Mouse (Mus musculus) forebrain, postnatal 0 days (tissue): ENCODE results near the gene Gsg1. TPM values are rescaled to one million over a fixed set of nuclear protein-coding genes. Genes with fewer than 3 reads are reported as not detected.
A peak's percentile ranks its signal among the peaks of the same experiment; 100 is the strongest.

Experiments
- ATAC-seq: fragments of 200-750 bp; cut with Nextera tagmentation; 2 replicates; pipeline ENCODE4 v1.8.0; 2017; ENCODE audit warnings: mild to moderate bottlenecking, moderate library complexity
- DNase-seq: peaks from one replicate; pipeline ENCODE4 v3.0.0-alpha.2; 2015
- H3K27ac ChIP-seq: fragments of 300-500 bp; sonication (generic); 2 replicates; pipeline ENCODE4 v1.5.1; 2014; ENCODE audit warnings: low read depth, mild to moderate bottlenecking, antibody characterized with exemption, low read length, moderate library complexity, mixed read lengths
- H3K27me3 ChIP-seq: fragments of 300-500 bp; sonication (generic); 2 replicates; pipeline ENCODE4 v1.6.1; 2014; ENCODE audit warnings: mild to moderate bottlenecking, low read length, mixed read lengths; ENCODE audit not compliant: insufficient read depth
- H3K36me3 ChIP-seq: fragments of 300-500 bp; sonication (generic); 2 replicates; pipeline ENCODE4 v1.6.1; 2014; ENCODE audit warnings: mild to moderate bottlenecking, moderate library complexity; ENCODE audit not compliant: insufficient read depth
- H3K4me1 ChIP-seq: fragments of 300-500 bp; sonication (generic); 2 replicates; pipeline ENCODE4 v1.6.1; 2014; ENCODE audit warnings: antibody characterized with exemption; ENCODE audit not compliant: insufficient read depth
- H3K4me2 ChIP-seq: fragments of 300-500 bp; sonication (generic); 2 replicates; pipeline ENCODE4 v1.6.1; 2014; ENCODE audit warnings: low read depth, mild to moderate bottlenecking, moderate library complexity
- H3K4me3 ChIP-seq: fragments of 300-500 bp; sonication (generic); 2 replicates; pipeline ENCODE4 v1.5.1; 2014; ENCODE audit warnings: low read depth, low read length, mixed read lengths
- H3K9ac ChIP-seq: fragments of 300-500 bp; sonication (generic); 2 replicates; pipeline ENCODE4 v1.6.1; 2014; ENCODE audit warnings: mild to moderate bottlenecking
- H3K9me3 ChIP-seq: fragments of 300-500 bp; sonication (generic); 2 replicates; pipeline ENCODE4 v1.6.1; 2016; ENCODE audit warnings: low read length
- CTCF ChIP-seq: sonication (generic); IDR thresholded peaks from 2 replicates; pipeline ENCODE4 v1.5.1; 2016; ENCODE audit warnings: antibody characterized with exemption, control low read depth, low read depth
- WGBS: fragments of 180-500 bp; shearing (Covaris S2); extraction: QIAGEN DNeasy Blood & Tissue Kit; methylation state at CpG from one replicate; pipeline ENCODE4 v1.1.7; 2014; 5-methylcytosine and 5-hydroxymethylcytosine counted together
- polyA plus RNA-seq: library from polyadenylated mRNA; unstranded; fragments of >200 nt; fragmentation: Nextera tagmentation; extraction: Ambion mirVana; gene quantifications from 2 replicates; pipeline ENCODE4 v1.2.1, GENCODE M21; 2015
- total RNA-seq: library from RNA; depleted of rRNA; stranded (reverse); fragments of >200 nt; gene quantifications from 2 replicates; pipeline ENCODE4 v1.2.3, GENCODE M21; 2014

The Gsg1 gene
- total and polyA plus RNA-seq, 2 experiments from 2014 or later: 0.19 to 0.46 TPM

DNA sequence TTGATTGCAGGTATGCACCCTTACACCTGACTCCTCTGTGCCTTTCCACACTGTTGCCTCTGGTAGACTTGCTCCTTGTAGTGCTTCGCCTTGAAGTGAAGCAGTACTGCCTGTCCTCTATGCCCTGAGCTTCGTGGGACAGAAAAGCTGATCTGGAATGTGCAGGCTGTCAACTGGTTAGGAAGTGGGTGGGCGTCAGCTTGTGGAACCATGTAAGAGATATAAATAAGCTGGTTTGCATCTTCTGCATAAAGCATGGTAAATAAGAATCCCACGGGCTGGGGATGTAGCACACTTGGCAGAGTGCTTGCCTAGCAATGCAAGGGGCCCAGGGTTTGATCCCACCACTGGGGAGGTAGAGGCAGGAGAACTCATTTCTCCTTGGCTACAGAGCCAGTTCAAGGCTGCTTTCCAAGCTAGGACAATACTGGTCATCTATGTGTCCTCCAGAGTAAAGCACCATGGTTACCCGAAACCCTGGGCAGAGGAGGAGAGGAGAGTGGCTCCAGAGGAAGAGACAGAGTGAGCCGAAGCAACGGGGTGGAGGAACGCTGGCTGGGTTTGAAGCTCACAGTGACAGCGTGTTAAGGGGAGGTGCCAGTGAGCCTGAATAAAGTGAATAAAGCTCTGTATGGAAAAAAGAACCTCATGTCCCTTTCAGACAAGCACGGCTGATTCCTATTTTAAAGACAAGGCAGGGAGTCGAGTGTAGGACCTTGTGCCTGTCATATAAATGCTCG, 21.5 kb downstream of the Gsg1 start:
- no peaks in the 10 kb centered on the region for H3K27me3 ChIP-seq
- peaks cover 74% of the 10 kb centered on the region for H3K36me3 ChIP-seq
- H3K4me3 ChIP-seq: no peak overlapping the region
- no peaks in the 10 kb centered on the region for H3K9me3 ChIP-seq
- no peak overlapping the region for H3K4me2 ChIP-seq
- H3K9ac ChIP-seq: no peak overlapping the region
- ATAC-seq: peak; percentile 28; the same call in 1 of the 2 replicates
- WGBS: 70% methylated on average over 12 of the region's 12 CpGs
- no peaks in the 10 kb centered on the region for H3K4me1 ChIP-seq
- TF ChIP-seq CTCF: no peak
- no peak for DNase-seq
- no peak overlapping the region for H3K27ac ChIP-seq

DNA sequence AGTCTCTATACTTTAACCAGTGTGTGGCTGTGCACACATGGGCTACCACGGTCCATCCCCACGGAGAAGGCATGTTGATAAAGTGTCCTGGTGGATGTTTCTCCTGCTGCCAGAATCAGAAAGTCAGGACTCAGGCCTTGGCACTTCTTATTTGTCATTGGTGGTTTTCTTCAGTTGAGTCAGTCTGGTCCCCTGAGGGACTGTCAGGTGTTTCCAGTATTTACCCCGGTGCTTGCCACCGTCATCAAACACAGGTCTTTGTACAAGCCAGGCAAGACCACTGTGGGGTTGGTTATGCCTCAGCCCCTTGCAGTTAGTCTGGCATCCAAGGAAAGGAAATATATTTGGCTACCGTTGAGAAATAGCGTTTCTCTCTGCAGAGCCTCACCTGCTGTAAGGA, 23.6 kb downstream of the Gsg1 start:
- WGBS: 85% methylated on average over 6 of the region's 6 CpGs
- H3K36me3 ChIP-seq: peaks cover 71% of the 10 kb centered on the region
- DNase-seq: no peak
- no peaks in the 10 kb centered on the region for H3K27me3 ChIP-seq
- no peaks in the 10 kb centered on the region for H3K4me1 ChIP-seq
- no peak for ATAC-seq
- H3K27ac ChIP-seq: no peak overlapping the region
- H3K9me3 ChIP-seq: no peaks in the 10 kb centered on the region
- TF ChIP-seq CTCF: no peak
- H3K9ac ChIP-seq: no peak overlapping the region
- H3K4me2 ChIP-seq: no peak overlapping the region
- H3K4me3 ChIP-seq: no peak overlapping the region

DNA sequence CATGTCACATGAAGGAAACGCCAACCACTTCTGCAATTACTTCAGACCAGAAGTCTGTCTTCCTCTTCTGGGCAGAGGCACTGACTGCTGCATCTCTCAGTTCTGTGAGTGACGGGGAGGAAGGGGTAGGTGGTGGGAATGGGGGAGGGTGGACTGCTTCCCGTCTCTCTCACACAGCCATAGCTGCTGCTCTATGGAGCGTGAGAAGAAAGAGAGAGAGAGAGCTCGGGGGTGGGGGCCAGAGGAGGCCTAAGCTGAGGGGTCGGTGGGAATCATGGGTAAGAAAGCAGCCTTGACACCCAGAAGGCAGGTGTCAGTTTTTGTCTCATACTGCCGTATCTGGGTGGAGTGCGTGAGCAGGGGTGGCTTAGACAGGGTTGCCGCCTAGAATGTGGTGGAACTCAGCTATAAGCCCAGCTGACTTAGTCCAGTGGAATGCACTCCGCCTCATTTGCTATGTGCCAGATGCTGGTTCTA, 25.6 kb downstream of the Gsg1 start:
- H3K4me1 ChIP-seq: 0 out of 2 replicates have a peak, but pooled peaks cover 4% of the 10 kb centered on the region
- no peak for TF ChIP-seq CTCF
- ATAC-seq (no peak), DNase-seq (no peak)
- H3K27me3 ChIP-seq: no peaks in the 10 kb centered on the region
- H3K9me3 ChIP-seq: no peaks in the 10 kb centered on the region
- H3K27ac ChIP-seq: no peak overlapping the region
- whole genome bisulfite sequencing: 40% methylated on average over 10 of the region's 10 CpGs
- H3K4me3 ChIP-seq: no peak overlapping the region
- peaks cover 59% of the 10 kb centered on the region for H3K36me3 ChIP-seq
- no peak overlapping the region for H3K9ac ChIP-seq
- no peak overlapping the region for H3K4me2 ChIP-seq

DNA sequence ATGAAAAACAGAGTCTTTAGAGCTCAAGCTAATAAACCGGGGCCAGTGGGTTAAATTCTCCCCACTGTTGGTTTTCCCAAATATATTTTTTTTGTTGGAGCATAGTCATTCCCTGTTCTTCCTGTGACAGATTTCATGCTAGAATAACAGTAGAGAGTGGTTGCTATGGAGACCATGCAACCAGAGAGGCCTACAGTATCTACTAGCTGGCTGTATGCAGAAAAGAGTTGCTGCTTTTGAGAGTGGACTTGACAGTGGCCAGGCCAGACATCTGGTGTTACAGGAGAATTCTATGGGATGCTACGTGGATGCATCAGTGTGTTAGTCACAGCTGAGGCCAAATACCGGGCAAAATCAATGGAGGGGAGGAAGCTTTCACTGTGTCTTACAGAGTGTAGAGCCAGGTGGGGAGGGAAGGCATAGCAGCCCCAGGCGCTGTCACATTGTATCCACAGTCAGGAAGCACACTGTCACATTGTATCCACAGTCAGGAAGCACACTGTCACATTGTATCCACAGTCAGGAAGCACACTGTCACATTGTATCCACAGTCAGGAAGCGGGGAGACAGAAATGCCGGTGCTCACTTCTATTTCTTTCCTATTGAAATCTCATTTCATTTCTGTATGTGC, 30.2 kb downstream of the Gsg1 start:
- H3K9me3 ChIP-seq: no peaks in the 10 kb centered on the region
- no peaks in the 10 kb centered on the region for H3K27me3 ChIP-seq
- 58% methylated on average over 6 of the region's 6 CpGs for WGBS
- peak; percentile 79 for DNase-seq
- H3K36me3 ChIP-seq: peaks cover 48% of the 10 kb centered on the region
- no peak overlapping the region for H3K4me2 ChIP-seq
- no peak overlapping the region for H3K9ac ChIP-seq
- H3K4me3 ChIP-seq: no peak overlapping the region
- peak; percentile 95 for ATAC-seq
- 0 out of 2 replicates have a peak, but pooled peaks cover 4% of the 10 kb centered on the region for H3K4me1 ChIP-seq
- H3K27ac ChIP-seq: peak overlapping the region; percentile 77
- TF ChIP-seq CTCF: no peak

DNA sequence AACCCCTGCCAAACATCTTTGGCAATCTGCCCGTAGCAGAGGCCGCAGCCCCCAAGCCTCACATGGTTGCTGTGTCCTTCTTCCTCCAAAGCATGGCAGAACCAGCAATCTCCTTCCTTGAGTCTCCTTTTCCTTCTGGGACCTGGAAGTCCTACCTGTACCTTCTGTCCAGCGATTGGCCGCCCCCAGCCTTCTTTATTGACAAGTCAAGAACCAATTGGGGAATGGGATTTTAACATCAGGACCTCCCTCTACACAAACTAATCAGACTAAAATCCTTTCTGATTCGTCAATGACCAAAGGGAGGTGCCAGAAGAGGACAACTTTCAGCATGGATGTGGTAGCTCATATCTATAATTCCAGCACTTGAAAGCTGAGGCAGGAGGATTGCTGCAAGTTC, 34.2 kb downstream of the Gsg1 start:
- Histone ChIP-seq H3K9ac (no peak overlapping the region), H3K9me3 (no peaks in the 10 kb centered on the region), H3K27me3 (no peaks in the 10 kb centered on the region), H3K27ac (no peak overlapping the region), H3K4me2 (no peak overlapping the region), H3K4me3 (no peak overlapping the region), H3K36me3 (peaks cover 31% of the 10 kb centered on the region), H3K4me1 (0 out of 2 replicates have a peak, but pooled peaks cover 4% of the 10 kb centered on the region)
- no peak for DNase-seq
- TF ChIP-seq CTCF: no peak
- no peak for ATAC-seq
- WGBS: 88% methylated on average over 5 of the region's 5 CpGs

DNA sequence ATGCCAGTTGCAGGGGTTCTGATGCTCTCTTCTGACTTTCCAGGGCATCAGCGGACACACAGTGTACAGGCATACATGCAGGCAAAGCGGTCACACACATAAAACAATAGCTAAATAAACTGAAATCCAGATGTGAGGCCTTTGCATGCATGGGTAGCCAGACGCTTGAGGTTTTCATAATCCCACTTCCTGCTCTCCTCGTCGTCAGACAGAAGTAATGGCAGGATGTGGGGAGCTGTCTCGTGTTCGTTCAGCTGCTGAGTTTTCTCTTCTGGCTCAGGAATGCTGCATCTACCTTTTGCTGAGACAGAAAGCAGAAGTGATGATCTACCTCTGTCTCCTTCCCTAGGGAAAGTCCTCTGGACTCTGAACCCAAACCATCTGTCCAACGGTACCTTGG, 35.8 kb downstream of the Gsg1 start:
- no peak for TF ChIP-seq CTCF
- no peak for ATAC-seq
- Histone ChIP-seq H3K9me3 (no peaks in the 10 kb centered on the region), H3K4me3 (no peak overlapping the region), H3K4me2 (no peak overlapping the region), H3K4me1 (no peaks in the 10 kb centered on the region), H3K9ac (no peak overlapping the region), H3K27me3 (no peaks in the 10 kb centered on the region), H3K27ac (no peak overlapping the region), H3K36me3 (peaks cover 31% of the 10 kb centered on the region)
- WGBS: 81% methylated on average over 8 of the region's 8 CpGs
- DNase-seq: no peak

DNA sequence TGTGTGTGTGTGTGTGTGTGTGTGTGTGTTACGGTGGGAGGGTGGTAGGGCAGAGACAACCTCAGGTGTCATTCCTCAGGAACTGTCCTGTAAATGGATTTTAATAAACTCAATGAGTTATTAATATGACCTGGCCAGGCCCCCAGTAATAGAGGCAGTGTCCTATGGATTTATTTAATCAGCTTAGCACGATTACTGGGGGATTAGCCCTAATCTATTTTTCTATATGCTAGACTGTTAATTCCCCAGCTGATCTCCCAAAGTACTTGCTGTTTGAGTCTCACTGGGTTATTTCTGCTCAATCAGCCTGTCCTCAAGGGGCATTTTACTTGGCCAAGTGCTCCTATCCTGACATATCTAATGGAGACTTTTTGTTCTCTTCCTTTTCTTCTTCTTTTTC, 41.5 kb downstream of the Gsg1 start:
- no peak for TF ChIP-seq CTCF
- no peak for ATAC-seq
- Histone ChIP-seq H3K4me1 (no peaks in the 10 kb centered on the region), H3K9ac (no peak overlapping the region), H3K36me3 (peaks cover 26% of the 10 kb centered on the region), H3K4me2 (no peak overlapping the region), H3K9me3 (no peaks in the 10 kb centered on the region), H3K4me3 (no peak overlapping the region), H3K27ac (no peak overlapping the region), H3K27me3 (no peaks in the 10 kb centered on the region)
- WGBS: 71% methylated on average over 1 of the region's 2 CpGs
- no peak for DNase-seq
